Mouse (Mus musculus) activated CD4-positive, CD25-positive, alpha-beta regulatory T cell, adult 4 months (primary cell): ENCODE measurements around the gene Stk31. TPM values are rescaled to one million over a fixed set of nuclear protein-coding genes. Genes with fewer than 3 reads are reported as not detected.
"Not testable (repeated sequence)": the region's sequence is repeated elsewhere in the genome, so short reads cannot be mapped to it uniquely, and the experiment has no call there.

ENCODE experiments used
- ATAC-seq: one replicate; pipeline ENCODE4 v1.8.0; 2017
- polyA plus RNA-seq, 2 experiments: library from polyadenylated mRNA; unstranded; fragments of 100-300 nt; shearing (Covaris generic); gene quantifications; one replicate each; pipeline ENCODE4 v1.2.1; 2017

Gene Stk31
- polyA plus RNA-seq = not detected

DNA sequence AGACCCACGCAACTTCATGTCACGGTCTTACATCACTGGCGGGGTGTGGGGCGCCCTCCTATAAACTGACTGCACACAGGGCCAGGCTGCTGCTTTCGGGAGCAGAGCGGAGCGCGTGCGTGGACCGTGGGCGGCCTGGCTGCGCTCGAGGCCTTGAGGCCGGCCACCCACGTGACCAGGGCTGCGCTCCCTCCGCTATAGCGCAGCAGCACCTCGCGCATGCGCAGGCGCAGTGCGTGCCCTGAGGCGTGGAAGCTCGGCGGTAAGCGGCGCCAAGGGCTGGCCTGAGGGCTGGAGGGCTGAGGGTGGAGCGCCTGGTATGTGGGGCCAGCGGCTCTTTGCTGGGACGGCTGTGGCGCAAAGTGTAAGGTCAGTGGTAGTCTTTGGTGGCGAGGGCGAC lies at the start of gene Stk31:
TSS of gene Stk31 (plus strand) at position 289 of the 400 bp plus-strand sequence.
- ATAC-seq = no peak

DNA sequence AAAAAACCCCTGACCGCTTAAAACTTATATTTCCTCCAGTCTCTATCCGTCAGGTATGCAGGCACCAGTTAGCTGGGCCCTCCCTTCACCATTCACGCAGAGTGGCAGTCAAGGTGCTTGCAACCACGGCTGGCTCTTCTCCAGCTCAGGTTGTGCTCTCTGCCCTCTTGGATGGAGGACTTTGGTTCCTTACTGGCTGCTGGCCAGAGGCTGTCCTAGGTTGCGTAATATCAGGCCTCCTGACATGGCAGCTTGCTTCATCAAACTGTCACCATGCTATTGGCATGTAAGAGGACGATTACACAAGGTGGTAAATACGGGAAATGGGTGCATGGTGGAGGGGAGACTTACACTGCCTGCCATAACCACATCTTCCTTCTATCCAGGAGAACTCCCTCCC lies 45.6 kb upstream of the Stk31 start:
- no peak for ATAC-seq

- ATAC-seq = no peak
Measured at GRCm38 (mm10) chr6:49354613-49355012, 40.8 kb upstream of the Stk31 start.

DNA sequence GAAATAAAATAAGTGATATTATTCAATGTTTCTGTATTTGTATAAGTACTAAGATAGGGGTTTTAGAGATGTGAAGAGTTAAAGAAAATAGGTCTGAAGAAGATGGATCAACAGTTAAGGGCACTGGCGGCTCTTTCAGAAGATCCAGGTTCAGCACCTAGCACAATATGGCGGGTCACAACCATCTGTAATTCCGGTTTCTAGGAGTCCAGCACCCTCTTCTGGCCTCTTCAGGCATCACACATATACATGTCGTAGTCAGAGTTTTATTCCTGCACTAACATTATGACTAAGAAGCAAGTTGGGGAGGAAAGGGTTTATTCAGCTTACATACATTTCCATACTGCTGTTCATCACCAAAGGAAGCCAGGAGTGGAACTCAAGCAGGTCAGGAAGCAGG lies 40.2 kb upstream of the Stk31 start:
- no peak for ATAC-seq

GRCm38 (mm10) chr6:49360420-49360819 lies 35.0 kb upstream of the Stk31 start:
- peak; percentile 49 for ATAC-seq

DNA sequence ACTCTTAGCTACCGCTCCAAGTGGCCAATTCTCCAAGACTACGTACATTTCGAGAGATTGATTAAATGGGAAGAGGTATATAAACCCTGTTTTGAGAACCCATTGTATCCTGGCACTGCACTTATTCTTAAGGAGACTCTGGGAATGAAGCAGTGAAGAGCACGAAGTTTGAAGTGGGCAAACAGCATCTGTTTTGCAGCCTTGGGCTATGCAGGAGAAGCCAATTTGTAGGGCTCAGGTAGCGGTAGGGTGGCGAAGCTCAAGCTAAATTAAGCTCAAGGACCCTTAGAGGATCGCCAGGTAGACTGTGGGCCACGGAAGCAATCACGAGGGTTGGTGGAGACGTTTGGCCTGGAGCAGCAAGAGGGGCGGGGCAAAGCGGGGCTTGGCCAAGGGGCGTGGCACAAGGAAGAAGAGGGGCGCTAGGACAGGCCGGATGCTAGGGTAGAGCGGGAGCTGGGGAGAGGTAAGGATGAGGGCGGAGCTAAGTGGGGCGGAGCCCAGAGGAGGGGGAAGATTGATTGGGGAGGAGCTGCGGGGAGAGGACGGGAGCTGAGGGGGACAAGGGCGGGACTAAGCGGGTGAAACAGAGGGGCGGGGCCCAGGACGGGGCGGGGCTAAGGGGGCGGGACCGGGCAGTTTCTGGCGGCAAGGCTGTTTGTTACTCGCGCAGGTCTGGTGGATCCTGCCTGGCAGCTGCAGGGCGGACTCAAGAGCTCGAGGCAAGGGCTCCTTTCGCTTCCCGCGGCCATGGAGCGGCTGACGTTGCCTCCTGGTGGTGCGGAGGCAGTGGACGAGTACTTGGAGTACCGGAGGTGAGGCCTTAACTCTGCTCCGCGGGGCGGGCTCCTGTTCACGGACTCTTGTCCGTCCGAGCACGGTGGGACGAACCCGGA lies 28.0 kb upstream of the Stk31 start, which contains the start of gene Fam221a:
TSS of gene Fam221a (plus strand) at position 581 of the 896 bp plus-strand sequence.
- ATAC-seq = peak; percentile 92

DNA sequence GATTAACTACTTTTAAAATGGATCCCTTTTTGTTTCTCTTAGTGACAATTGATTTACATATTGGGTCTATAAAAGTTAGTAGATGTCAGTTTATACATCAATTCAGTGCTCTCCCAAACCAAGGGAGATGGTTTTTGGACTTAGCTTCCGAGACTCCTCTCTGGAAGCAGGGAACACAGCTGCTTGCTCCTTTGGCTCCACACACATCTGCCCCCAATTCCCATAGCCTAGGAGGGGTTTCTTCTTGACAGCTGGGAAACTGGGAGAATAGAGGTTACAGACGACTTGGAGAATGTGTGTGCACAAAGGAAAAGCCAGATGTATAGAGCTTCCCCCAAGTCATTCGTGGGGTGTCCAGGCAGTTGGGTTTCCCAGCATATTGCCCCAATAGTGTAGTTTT lies 27.2 kb upstream of the Stk31 start:
- no peak for ATAC-seq

- ATAC-seq = no peak
Measured at GRCm38 (mm10) chr6:49372705-49373104, 22.7 kb upstream of the Stk31 start.

GRCm38 (mm10) chr6:49373943-49374342 lies 21.5 kb upstream of the Stk31 start:
- no peak for ATAC-seq

- no peak for ATAC-seq
Measured at GRCm38 (mm10) chr6:49378328-49378727, 17.1 kb upstream of the Stk31 start.

GRCm38 (mm10) chr6:49394276-49394675 lies 1.1 kb upstream of the Stk31 start:
- ATAC-seq = no peak

- no peak for ATAC-seq
Measured at GRCm38 (mm10) chr6:49397466-49397865, 2.1 kb downstream of the Stk31 start.

GRCm38 (mm10) chr6:49398365-49398764 lies 3.0 kb downstream of the Stk31 start:
- ATAC-seq = no peak

- no peak for ATAC-seq
Measured at GRCm38 (mm10) chr6:49410830-49411229, 15.4 kb downstream of the Stk31 start.

GRCm38 (mm10) chr6:49412967-49413366 lies 17.6 kb downstream of the Stk31 start:
- not testable (repeated sequence) for ATAC-seq

DNA sequence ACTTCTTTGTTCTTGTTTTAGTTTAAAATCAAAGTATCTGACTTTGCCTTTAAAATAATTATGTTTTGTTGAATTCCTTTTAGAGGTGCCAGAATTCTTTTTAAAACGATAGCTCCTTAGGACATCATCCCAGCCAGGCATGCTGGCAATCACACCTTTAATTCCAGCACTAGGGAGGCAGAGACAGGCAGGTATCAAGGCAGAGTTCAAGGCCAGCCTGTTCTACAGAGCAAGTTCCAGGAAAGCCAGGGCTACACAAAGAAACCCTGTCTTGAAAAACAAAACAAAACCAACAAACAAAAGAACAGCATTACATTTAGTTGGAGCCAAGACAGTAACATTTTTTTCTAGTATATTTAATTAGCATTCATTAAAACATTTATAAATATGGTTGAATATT lies 20.6 kb downstream of the Stk31 start:
- no peak for ATAC-seq

DNA sequence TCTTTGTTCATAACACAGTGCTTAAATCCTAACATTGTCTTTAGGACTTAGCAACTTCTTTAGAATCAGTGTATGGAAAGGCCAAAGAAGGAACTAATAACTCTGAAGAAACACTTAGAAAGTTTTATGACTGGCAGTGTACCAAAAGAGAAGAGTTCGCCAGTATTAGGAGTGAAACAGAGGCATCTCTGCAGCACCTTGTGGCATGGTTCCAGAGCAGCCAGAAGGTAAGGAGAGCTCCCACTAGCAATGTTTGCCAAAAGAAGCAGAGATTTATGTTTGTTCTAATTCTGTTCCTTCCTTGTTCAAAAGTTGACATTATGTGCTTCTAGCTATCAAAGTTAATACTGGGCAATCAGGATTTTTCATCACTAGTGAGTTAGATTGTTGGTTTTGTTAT lies 41.9 kb downstream of the Stk31 start:
- ATAC-seq = no peak

DNA sequence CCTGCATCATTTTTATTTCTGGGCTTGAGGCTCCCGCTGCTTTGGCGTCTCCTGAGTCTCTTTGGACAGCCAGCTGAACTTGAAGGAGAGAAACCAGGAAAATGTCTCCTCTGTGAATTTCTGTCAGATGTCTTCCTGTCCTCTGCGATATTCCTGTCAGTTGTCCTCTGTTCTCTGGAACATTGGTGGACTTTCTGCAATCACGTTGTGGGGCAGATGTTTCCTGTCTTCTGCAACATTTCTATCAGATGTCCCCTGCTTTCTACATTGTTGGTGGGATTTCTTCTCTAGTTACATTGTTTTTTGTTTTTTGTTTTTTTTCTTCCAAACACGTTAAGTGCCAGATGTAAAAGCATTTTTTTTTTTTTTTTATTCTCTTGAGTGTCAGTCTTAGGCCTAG lies 62.7 kb downstream of the Stk31 start:
- ATAC-seq = no peak

- ATAC-seq = no peak
Measured at GRCm38 (mm10) chr6:49483205-49483604, 87.8 kb downstream of the Stk31 start.

GRCm38 (mm10) chr6:49491526-49491925 lies 96.1 kb downstream of the Stk31 start:
- no peak for ATAC-seq

DNA sequence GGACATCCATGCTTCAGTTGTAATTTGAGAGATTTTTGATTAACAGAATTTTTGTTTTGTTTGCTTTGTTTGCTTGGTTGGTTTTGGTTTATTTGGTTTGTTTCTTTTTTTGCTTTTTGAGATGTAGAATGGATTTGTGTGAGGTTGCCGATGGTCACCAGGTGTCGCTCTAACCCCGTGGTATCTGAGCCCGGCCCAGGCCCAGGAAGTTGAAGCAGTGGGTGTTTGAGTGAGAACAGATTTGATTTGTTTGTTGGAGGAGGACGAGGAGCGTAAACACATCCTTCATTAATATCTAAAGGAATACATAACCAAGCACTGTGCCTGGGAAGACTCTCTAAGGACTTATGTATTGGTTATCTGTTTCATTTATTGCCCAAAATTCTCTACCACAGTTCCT lies 123.6 kb downstream of the Stk31 start:
- ATAC-seq = no peak
